Mouse (Mus musculus) stomach, embryonic 16.5 days (tissue): ENCODE measurements around the gene Amotl1. TPM values are rescaled to one million over a fixed set of nuclear protein-coding genes. Genes with fewer than 3 reads are reported as not detected.

Experiments used
- ATAC-seq: fragments of 200-750 bp; cut with Nextera tagmentation; 2 replicates; pipeline ENCODE4 v1.8.0; 2017; ENCODE audit warnings: moderate number of reproducible peaks, moderate TSS enrichment; ENCODE audit not compliant: insufficient read depth, low FRiP score
- H3K27ac ChIP-seq: fragments of 300-500 bp; sonication (generic); 2 replicates; pipeline ENCODE4 v1.5.1; 2014; ENCODE audit warnings: low read length
- H3K27me3 ChIP-seq: fragments of 300-500 bp; sonication (generic); 2 replicates; pipeline ENCODE4 v1.6.1; 2014; ENCODE audit warnings: low read length, control low read depth, mixed read lengths; ENCODE audit not compliant: control insufficient read depth, insufficient read depth
- H3K36me3 ChIP-seq: fragments of 300-500 bp; sonication (generic); 2 replicates; pipeline ENCODE4 v1.6.1; 2014; ENCODE audit warnings: low read length; ENCODE audit not compliant: control insufficient read depth, insufficient read depth
- H3K4me1 ChIP-seq: fragments of 300-500 bp; sonication (generic); 2 replicates; pipeline ENCODE4 v1.6.1; 2014; ENCODE audit warnings: low read length, control low read depth, mixed read lengths; ENCODE audit not compliant: control insufficient read depth, insufficient read depth
- H3K4me2 ChIP-seq: fragments of 300-500 bp; sonication (generic); 2 replicates; pipeline ENCODE4 v1.6.1; 2014; ENCODE audit warnings: low read depth, low read length, mixed read lengths
- H3K4me3 ChIP-seq: fragments of 300-500 bp; sonication (generic); replicated peaks from 2 replicates; pipeline ENCODE4 v1.5.1; 2014; ENCODE audit warnings: mild to moderate bottlenecking, low read length
- H3K9ac ChIP-seq: fragments of 300-500 bp; sonication (generic); 2 replicates; pipeline ENCODE4 v1.6.1; 2014; ENCODE audit warnings: low read length
- H3K9me3 ChIP-seq: fragments of 300-500 bp; sonication (generic); replicated peaks from 2 replicates; pipeline ENCODE4 v1.6.1; 2016; ENCODE audit warnings: low read length, control low read depth; ENCODE audit not compliant: control insufficient read depth
- WGBS: fragments of 180-500 bp; shearing (Covaris S2); extraction: QIAGEN DNeasy Blood & Tissue Kit; methylation state at CpG from one replicate; pipeline ENCODE4 v1.1.7; 2014; 5-methylcytosine and 5-hydroxymethylcytosine counted together
- polyA plus RNA-seq: library from polyadenylated mRNA; unstranded; fragments of >200 nt; fragmentation: Nextera tagmentation; extraction: Ambion mirVana; gene quantifications from 2 replicates; pipeline ENCODE4 v1.2.1, GENCODE M21; 2015

Amotl1 gene
- polyA plus RNA-seq, 1 experiment from 2014 or later: 19.7 TPM

DNA sequence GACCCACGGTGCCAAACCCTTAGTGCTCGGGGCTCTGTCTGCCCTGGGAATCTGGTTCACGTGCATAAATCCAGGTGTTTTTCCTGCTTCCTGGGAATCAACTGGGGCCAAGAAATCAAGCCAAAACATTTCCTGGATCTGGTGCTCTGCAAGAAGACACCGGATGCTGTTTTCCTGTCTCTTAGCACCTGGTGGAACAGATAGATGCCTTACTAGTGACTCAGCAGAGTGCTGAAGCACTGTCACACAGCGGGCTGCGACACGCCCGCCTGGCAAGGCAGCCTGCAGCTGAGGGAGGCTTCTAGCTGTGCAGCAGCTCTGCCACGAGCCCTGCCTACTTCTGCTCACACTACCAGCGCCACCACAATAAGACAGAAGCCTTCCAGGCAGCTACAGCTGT, 85.4 kb downstream of the Amotl1 start:
- no peak overlapping the region for H3K4me3 ChIP-seq
- H3K27ac ChIP-seq: no peak overlapping the region
- H3K9me3 ChIP-seq: no peaks in the 10 kb centered on the region
- no peak overlapping the region for H3K9ac ChIP-seq
- no peak overlapping the region for H3K4me2 ChIP-seq
- 60% methylated on average over 10 of the region's 10 CpGs for WGBS
- peak; percentile 76; the same call in 1 of the 2 replicates for ATAC-seq
- H3K4me1 ChIP-seq: peaks cover 4% of the 10 kb centered on the region; the same call in 1 of the 2 replicates
- peaks cover 8% of the 10 kb centered on the region for H3K36me3 ChIP-seq
- no peaks in the 10 kb centered on the region for H3K27me3 ChIP-seq

DNA sequence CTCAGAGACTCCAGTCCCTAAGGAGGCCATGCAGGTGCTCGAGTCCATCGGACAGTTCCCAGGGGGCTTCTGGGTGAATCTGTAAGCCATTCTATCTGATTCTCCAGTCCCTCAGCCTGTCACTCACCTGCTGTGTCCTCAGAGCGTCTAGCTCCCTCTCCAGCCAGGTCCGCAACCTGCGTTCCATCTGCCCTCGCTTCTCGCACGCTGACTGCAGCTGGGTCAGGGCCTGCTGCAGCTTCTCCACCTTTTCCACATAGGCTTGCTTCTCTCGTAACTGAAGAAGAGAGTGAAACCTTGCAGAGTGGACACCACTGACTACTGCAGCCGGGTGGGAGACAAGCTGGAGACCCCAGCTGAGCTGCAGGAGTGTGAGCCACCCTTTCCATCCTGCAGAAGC, 86.5 kb downstream of the Amotl1 start:
- WGBS: 90% methylated on average over 10 of the region's 10 CpGs
- Histone ChIP-seq H3K27ac (no peak overlapping the region), H3K9ac (no peak overlapping the region), H3K4me1 (peaks cover 4% of the 10 kb centered on the region; the same call in 1 of the 2 replicates), H3K9me3 (no peaks in the 10 kb centered on the region), H3K27me3 (no peaks in the 10 kb centered on the region), H3K4me2 (no peak overlapping the region), H3K36me3 (peaks cover 8% of the 10 kb centered on the region), H3K4me3 (no peak overlapping the region)
- ATAC-seq: no peak

DNA sequence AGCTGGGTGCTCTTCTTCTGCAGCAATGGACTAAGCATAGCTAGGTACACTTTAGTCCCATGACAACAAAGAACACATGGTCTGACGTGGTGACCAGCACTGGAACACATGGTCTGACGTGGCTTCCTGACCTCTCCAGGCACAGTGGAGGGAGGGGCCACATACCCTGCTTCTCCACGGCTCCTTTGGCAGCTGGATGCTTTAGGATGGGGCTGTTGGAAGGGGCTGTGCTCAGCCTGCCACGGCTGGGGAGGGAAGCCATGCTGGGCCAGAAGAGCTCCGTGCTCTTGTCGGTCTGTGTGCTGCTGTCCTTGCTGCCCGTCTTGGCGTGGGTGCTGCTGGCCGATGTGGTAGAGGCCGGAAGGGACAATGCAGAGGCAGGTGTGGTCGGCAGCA, 96.5 kb downstream of the Amotl1 start:
- no peaks in the 10 kb centered on the region; the same call in 1 of the 2 replicates for H3K4me1 ChIP-seq
- peaks cover 16% of the 10 kb centered on the region for H3K36me3 ChIP-seq
- H3K27ac ChIP-seq: no peak overlapping the region
- no peak overlapping the region for H3K4me3 ChIP-seq
- H3K4me2 ChIP-seq: no peak overlapping the region
- H3K9me3 ChIP-seq: no peaks in the 10 kb centered on the region
- 69% methylated on average over 11 of the region's 11 CpGs for WGBS
- H3K9ac ChIP-seq: no peak overlapping the region
- ATAC-seq: peak; percentile 27; the same call in 1 of the 2 replicates
- H3K27me3 ChIP-seq: no peaks in the 10 kb centered on the region

DNA sequence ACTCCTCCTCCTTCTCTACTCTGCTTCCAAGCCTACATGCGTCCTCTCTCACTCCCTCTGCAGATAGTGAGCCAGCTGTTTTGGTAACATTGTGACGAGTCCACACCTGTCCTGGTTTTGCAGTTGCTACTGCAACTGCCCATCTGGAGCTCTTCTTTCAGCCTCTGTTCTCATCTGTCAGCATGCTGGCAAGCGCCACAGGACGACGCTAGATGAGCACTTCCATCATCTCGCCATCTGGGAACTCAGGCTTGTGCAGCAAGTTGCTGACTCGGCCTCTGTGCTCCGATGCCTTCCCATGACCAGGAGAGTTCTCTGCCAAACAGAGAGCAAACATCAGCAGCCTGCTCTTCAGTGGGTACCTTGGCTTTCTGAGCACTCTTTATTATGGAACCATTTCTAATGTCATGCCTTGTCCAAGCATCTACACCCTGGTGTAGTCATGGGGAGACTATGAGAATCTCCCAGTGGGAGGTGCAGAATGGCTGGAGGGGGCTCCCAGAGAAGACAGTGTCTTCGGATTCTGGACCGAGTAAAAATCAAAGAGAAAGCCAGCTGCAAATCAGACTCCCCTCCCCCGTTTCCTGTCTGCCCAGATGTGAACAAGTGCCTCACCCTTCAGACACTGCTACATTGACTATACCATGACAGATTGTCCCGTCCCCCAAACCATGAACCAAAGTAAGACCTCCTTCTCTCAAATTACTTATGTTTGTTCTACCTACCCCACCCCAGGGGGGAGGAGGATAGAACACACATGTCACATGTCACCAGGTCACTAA, 97.1 kb downstream of the Amotl1 start:
- WGBS: 57% methylated on average over 12 of the region's 12 CpGs
- Histone ChIP-seq H3K9me3 (no peaks in the 10 kb centered on the region), H3K36me3 (peaks cover 16% of the 10 kb centered on the region), H3K4me3 (no peak overlapping the region), H3K4me1 (no peaks in the 10 kb centered on the region; the same call in 1 of the 2 replicates), H3K4me2 (no peak overlapping the region), H3K27me3 (no peaks in the 10 kb centered on the region), H3K9ac (no peak overlapping the region), H3K27ac (no peak overlapping the region)
- no peak for ATAC-seq

DNA sequence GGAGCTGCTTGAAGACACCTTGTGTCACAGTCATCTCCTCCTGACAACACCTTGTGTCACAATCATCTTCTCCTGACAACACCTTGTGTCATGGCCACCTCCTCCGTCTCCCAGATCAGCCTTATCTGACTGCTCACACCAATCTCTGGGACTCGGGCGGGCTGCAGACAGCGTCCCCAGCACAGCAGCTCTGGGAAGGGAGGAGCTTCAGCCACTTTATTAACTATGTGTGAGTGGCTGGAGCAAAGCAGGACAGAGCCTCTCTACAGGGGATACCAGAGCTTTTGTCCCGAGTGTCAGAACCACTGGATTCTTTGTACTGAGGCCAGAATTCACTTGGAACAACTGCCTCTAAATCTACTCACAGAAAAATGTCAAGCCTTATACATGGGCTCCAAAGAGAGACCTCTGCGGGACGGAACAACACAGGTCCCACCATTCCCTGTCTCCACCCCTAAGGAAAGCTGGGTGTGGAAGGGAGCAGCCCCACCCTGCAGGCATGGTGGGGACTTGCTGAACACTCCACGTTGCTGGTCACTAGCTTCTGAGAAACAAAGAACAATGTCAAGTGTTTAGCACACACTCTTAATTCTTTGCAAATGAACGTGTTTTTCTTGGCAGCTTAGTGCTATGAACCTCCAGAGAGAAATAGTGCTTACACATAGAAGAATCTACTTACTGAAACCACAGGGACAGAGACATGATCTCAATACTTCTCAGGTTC, 100.7 kb downstream of the Amotl1 start:
- ATAC-seq: no peak
- no peak overlapping the region for H3K4me2 ChIP-seq
- WGBS: 62% methylated on average over 9 of the region's 9 CpGs
- H3K4me3 ChIP-seq: no peak overlapping the region
- no peak overlapping the region for H3K9ac ChIP-seq
- no peak overlapping the region for H3K27ac ChIP-seq
- H3K36me3 ChIP-seq: peaks cover 6% of the 10 kb centered on the region; the same call in 1 of the 2 replicates
- no peaks in the 10 kb centered on the region for H3K9me3 ChIP-seq
- H3K27me3 ChIP-seq: no peaks in the 10 kb centered on the region
- H3K4me1 ChIP-seq: no peaks in the 10 kb centered on the region; the same call in 1 of the 2 replicates

DNA sequence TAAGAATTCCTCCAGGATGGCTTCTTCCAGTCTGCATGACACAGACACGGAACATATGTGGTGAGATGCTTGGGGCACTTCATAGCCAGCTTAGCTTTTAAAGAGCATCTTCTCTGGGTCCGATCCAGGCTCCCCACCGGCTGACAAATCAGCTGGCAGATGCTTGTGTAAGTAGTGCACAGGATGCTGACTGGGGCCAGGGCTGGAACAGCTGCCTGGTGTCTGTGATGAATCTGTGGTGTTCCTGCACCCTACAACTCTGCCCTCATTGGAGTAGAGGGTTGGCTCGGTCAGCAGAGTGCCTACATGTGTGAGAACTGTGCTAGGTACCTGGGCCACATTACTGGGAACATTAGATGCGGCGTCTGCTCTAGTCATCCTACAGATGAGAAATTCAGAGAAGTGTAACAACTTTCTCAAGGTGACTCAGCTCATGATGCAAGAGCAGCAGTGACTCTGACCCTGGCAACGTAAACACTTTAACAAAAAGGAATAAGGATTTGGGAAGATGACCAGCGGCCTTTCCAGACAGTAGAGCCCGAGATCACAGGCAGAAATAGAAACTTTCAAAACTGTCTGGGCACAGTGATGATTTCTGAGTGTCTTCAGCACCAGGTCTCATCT, 109.9 kb downstream of the Amotl1 start:
- no peaks in the 10 kb centered on the region for H3K27me3 ChIP-seq
- no peak overlapping the region for H3K9ac ChIP-seq
- H3K27ac ChIP-seq: no peak overlapping the region
- no peaks in the 10 kb centered on the region for H3K9me3 ChIP-seq
- no peak overlapping the region for H3K4me3 ChIP-seq
- no peaks in the 10 kb centered on the region for H3K4me1 ChIP-seq
- no peak overlapping the region for H3K4me2 ChIP-seq
- no peak for ATAC-seq
- no peaks in the 10 kb centered on the region for H3K36me3 ChIP-seq
- WGBS: 77% methylated on average over 9 of the region's 9 CpGs

DNA sequence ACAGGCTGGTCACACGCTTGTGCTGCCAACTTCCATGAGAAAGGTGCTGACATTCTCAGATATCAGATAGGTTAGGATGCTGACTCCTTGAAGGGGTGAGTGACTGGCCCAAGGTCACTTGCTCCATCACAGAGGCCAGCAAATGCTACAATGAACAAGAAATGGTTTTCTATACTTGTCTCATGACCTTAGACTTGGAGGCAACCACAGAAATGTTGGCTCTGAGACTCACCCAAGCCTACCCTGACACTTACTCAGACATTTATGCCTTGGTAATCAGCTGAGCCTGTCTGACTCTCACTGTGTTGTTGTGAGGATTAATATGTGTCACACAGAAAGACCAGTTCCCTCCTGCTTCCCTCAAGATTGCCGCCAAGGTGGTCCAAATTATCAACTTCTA, 111.2 kb downstream of the Amotl1 start:
- no peak for ATAC-seq
- 85% methylated on average over 2 of the region's 2 CpGs for WGBS
- H3K27ac ChIP-seq: no peak overlapping the region

DNA sequence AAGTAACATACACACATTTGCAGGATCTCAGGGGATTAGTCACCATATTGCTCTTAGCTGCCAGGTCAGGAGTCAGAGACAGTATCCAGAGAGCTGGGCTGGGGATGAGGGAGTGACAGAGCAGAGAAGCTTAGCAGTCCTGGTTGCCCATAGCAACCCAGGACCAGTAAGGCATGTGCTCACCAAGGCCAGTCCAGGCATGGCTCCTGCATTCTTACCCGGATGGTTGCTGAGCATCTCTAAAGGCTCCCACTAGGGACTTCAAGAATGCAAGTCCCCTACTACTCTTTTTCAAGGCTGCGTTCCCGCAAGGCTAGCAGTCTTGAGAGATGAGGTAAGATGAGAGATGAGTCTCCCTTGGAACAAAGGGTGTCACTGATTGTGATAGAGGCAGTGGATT, 112.6 kb downstream of the Amotl1 start:
- Histone ChIP-seq H3K27ac (no peak overlapping the region), H3K9ac (no peak overlapping the region), H3K9me3 (no peaks in the 10 kb centered on the region), H3K27me3 (no peaks in the 10 kb centered on the region), H3K36me3 (no peaks in the 10 kb centered on the region), H3K4me2 (no peak overlapping the region), H3K4me1 (no peaks in the 10 kb centered on the region), H3K4me3 (no peak overlapping the region)
- WGBS: 57% methylated on average over 3 of the region's 3 CpGs
- no peak for ATAC-seq

More for the DNA sequence above, 111.2 kb downstream of the Amotl1 start:
- Histone ChIP-seq H3K36me3 (no peaks in the 10 kb centered on the region), H3K9me3 (no peaks in the 10 kb centered on the region), H3K4me3 (no peak overlapping the region), H3K4me1 (no peaks in the 10 kb centered on the region), H3K27me3 (no peaks in the 10 kb centered on the region), H3K9ac (no peak overlapping the region), H3K4me2 (no peak overlapping the region)

DNA sequence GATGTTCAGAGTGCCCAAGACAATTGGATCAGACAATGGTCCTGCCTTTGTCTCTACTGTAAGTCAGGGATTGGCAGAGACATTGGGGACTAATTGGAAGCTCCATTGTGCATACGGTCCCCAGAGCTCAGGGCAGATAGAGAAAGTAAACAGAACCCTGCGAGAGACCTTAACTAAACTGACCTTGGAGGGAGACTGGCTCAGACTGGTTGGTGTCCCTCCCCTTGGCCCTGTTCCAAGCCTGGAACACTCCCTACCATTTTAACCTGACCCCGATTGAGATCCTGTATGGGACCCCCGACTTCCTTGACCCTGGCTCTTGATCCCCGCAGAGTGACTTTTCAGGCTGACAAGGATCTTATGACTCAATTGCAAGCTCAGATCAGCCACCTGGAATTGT, 114.9 kb downstream of the Amotl1 start:
- H3K4me3 ChIP-seq: no peak overlapping the region
- no peak overlapping the region for H3K27ac ChIP-seq
- ATAC-seq: peak; percentile 74
- 38% methylated on average over 5 of the region's 5 CpGs for WGBS
- no peaks in the 10 kb centered on the region for H3K9me3 ChIP-seq
- no peak overlapping the region for H3K9ac ChIP-seq
- no peaks in the 10 kb centered on the region for H3K27me3 ChIP-seq
- H3K4me2 ChIP-seq: no peak overlapping the region
- no peaks in the 10 kb centered on the region for H3K4me1 ChIP-seq
- no peaks in the 10 kb centered on the region for H3K36me3 ChIP-seq
